Mouse (Mus musculus) spleen, adult 2 months (tissue): ENCODE measurements around the gene Pik3cd.

ENCODE experiments used
- CTCF ChIP-seq: fragments of 200-500 bp; IDR thresholded peaks from 2 replicates; pipeline ENCODE4 v1.5.1; 2011; ENCODE audit warnings: mild to moderate bottlenecking, inconsistent platforms; ENCODE audit not compliant: insufficient read depth, insufficient read length, insufficient replicate concordance; ENCODE audit errors: extremely low read depth
- POLR2A ChIP-seq: fragments of 200-500 bp; IDR thresholded peaks from 2 replicates; pipeline ENCODE4 v1.6.1; 2011; ENCODE audit warnings: low read depth, low read length, inconsistent platforms

DNA sequence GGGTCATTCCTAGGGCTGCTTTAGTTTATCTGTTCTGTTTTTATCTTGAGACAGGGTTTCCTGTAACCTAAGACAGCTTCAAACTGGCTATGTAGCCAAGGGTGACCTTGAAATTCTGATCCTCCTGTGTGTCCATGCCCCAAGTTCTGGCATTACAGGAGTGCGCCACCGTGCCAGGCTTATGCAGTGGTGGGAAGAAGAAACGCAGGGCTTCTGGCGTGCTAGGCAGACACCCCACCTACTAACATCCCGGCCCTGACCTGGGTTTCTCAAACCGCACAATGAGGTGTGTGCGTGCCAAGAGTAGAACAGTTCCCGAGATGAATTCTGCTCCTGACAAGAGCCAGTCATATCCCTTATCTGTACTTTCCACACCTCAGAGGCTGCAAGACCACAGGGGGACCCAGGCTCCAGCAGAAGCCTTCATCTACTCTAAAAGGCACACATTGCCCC, 11.5 kb downstream of the Pik3cd start:
- no peak for TF ChIP-seq POLR2A
- no peak for TF ChIP-seq CTCF
